Mouse (Mus musculus) G1E (cell line): ENCODE measurements around the gene Xylt1. TPM values are rescaled to one million over a fixed set of nuclear protein-coding genes. Genes with fewer than 3 reads are reported as not detected.

Source experiments
- ATAC-seq: 2 replicates; pipeline ENCODE4 v1.8.0; 2016; ENCODE audit warnings: mild to moderate bottlenecking; ENCODE audit not compliant: insufficient number of reproducible peaks, poor library complexity, low FRiP score, severe bottlenecking; ENCODE audit errors: extremely low read depth
- DNase-seq: peaks from one replicate; pipeline ENCODE4 v3.0.0; 2012; ENCODE audit warnings: low spot score
- H3K27me3 ChIP-seq: 2 replicates; pipeline ENCODE4 v1.6.1; 2012; ENCODE audit warnings: mild to moderate bottlenecking, low read length, inconsistent platforms; ENCODE audit not compliant: insufficient read depth
- H3K36me3 ChIP-seq: replicated peaks from 2 replicates; pipeline ENCODE3; 2012; ENCODE audit warnings: mild to moderate bottlenecking, inconsistent platforms
- H3K4me1 ChIP-seq: 2 replicates; pipeline ENCODE4 v1.6.1; 2012; ENCODE audit warnings: low read depth, low read length, inconsistent platforms, mixed read lengths; ENCODE audit not compliant: insufficient read depth
- H3K4me3 ChIP-seq: 2 replicates; pipeline ENCODE4 v1.5.1; 2012; ENCODE audit warnings: low read depth, mild to moderate bottlenecking, inconsistent platforms, low read length, moderate library complexity, mixed read lengths
- H3K9me3 ChIP-seq: replicated peaks from 2 replicates; pipeline ENCODE4 v1.6.1; 2012; ENCODE audit warnings: inconsistent platforms
- CTCF ChIP-seq: IDR thresholded peaks from 2 replicates; pipeline ENCODE4 v1.5.1; 2012; ENCODE audit warnings: low read depth, low read length, inconsistent platforms, mixed read lengths
- GATA1 ChIP-seq: IDR thresholded peaks from 2 replicates; pipeline ENCODE4 v1.6.1; 2012; ENCODE audit warnings: borderline replicate concordance, low read length, inconsistent platforms, mixed read lengths
- GATA2 ChIP-seq: IDR thresholded peaks from 2 replicates; pipeline ENCODE4 v1.6.1; 2012; ENCODE audit warnings: low read depth, low read length, inconsistent platforms, borderline replicate concordance
- POLR2AphosphoS5 ChIP-seq: IDR thresholded peaks from 2 replicates; pipeline ENCODE4 v1.6.1; 2012; ENCODE audit warnings: low read depth, low read length, inconsistent platforms; ENCODE audit not compliant: insufficient replicate concordance
- TAL1 ChIP-seq: conservative IDR thresholded peaks from 2 replicates; pipeline ENCODE4 v1.6.1; 2012; ENCODE audit warnings: low read depth, low read length, inconsistent platforms, mixed read lengths
- polyA plus RNA-seq: library from polyadenylated mRNA; stranded (reverse); fragments of >175 nt; gene quantifications from 2 replicates; pipeline ENCODE4 v1.2.3, GENCODE M21; 2012
- total RNA-seq, 2 experiments: library from RNA; stranded (forward) in 1 of 2; stranded (reverse) in 1 of 2; fragments of 200-1000 nt in 1 of 2; fragments of >200 nt in 1 of 2; fragmentation: Nextera tagmentation in 1 of 2; gene quantifications; 2 replicates each; pipeline ENCODE4 v1.2.3; 2014 to 2017

Xylt1 gene
- total and polyA plus RNA-seq, 3 experiments, result 0.11 TPM; not detected in 2

DNA sequence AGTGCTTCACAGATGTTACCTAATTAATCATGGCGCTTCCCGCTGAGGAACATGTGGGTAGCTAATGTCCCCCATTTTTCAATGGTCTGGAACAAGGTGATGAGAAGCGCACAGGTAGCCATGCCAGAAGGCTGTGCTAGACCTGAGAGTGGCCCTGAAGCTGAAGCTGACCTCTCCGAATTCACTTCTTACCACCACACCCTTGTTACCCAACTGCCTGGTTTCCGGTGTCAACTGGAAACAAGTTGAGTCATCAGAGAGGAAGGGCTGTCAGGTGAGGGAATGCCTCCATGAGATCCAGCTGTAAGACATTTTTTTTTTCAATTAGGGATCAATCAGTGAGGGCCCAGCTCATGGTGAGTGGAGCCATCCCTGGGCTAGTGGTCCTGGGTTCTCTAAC lies 68.8 kb downstream of the Xylt1 start:
- Histone ChIP-seq H3K27me3 (no peaks in the 10 kb centered on the region), H3K4me3 (no peak overlapping the region), H3K9me3 (peaks cover 62% of the 10 kb centered on the region), H3K4me1 (no peaks in the 10 kb centered on the region), H3K36me3 (no peaks in the 10 kb centered on the region)
- no peak for DNase-seq
- ATAC-seq, result no peak
- TF ChIP-seq CTCF (no peak), POLR2AphosphoS5 (no peak), TAL1 (no peak), GATA1 (no peak), GATA2 (no peak)

DNA sequence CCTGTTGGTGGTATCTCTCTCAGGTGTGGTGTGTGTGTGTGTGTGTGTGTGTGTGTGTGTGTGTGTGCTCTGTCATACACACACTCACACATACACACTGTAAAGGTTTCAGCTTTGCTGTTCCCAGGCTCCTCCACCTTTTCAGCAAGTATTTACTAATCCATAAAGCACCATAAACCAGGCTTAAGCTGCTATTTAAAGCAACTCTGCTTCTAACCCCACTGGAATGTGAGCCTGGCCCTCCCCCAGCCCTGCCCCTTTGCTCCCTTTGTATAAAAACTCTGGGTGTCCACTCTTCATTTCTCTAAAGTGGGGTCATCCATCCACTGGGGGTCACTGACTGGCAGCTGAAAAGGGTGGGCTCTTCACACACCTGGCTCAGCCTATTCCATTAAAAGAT lies 70.4 kb downstream of the Xylt1 start:
- H3K4me3 ChIP-seq, result no peak overlapping the region
- DNase-seq, result no peak
- H3K36me3 ChIP-seq, result no peaks in the 10 kb centered on the region
- no peaks in the 10 kb centered on the region for H3K27me3 ChIP-seq
- H3K4me1 ChIP-seq, result no peaks in the 10 kb centered on the region
- ATAC-seq, result no peak
- TF ChIP-seq GATA2 (no peak), TAL1 (no peak), POLR2AphosphoS5 (no peak), GATA1 (no peak), CTCF (no peak)
- H3K9me3 ChIP-seq, result peaks cover 57% of the 10 kb centered on the region

DNA sequence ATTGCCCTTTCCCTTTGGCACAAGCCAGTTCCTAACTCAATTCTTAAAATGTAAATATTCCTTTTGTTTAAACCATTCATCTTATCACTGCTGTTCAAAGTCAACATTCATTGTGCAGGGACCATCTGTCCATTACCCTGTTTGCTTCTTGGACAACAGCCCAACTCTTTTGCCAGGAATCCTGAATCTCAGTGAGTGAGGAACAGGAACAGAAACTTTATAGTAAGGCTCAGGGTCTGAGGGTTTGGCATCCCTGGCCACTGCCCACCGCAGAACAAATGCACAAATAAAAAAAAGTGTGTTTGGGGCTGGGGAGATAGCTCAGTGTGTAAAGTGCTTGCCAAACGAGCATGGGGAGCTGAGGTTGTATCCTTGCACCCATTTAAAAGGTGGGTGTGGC lies 71.5 kb downstream of the Xylt1 start:
- DNase-seq (no peak), ATAC-seq (no peak)
- no peak for TF ChIP-seq GATA2
- TF ChIP-seq POLR2AphosphoS5, result no peak
- no peak for TF ChIP-seq CTCF
- no peak for TF ChIP-seq TAL1
- TF ChIP-seq GATA1, result no peak
- Histone ChIP-seq H3K27me3 (no peaks in the 10 kb centered on the region), H3K9me3 (peaks cover 56% of the 10 kb centered on the region), H3K4me3 (no peak overlapping the region), H3K4me1 (no peaks in the 10 kb centered on the region), H3K36me3 (no peaks in the 10 kb centered on the region)

GRCm38 (mm10) chr7:117454789-117455548 lies 74.2 kb downstream of the Xylt1 start:
- H3K27me3 ChIP-seq, result no peaks in the 10 kb centered on the region
- no peaks in the 10 kb centered on the region for H3K36me3 ChIP-seq
- peaks cover 50% of the 10 kb centered on the region for H3K9me3 ChIP-seq
- no peaks in the 10 kb centered on the region for H3K4me1 ChIP-seq
- H3K4me3 ChIP-seq, result no peak overlapping the region
- TF ChIP-seq GATA2, result no peak
- TF ChIP-seq POLR2AphosphoS5, result no peak
- no peak for TF ChIP-seq TAL1
- no peak for TF ChIP-seq CTCF
- no peak for TF ChIP-seq GATA1
- DNase-seq, result no peak
- ATAC-seq, result no peak

DNA sequence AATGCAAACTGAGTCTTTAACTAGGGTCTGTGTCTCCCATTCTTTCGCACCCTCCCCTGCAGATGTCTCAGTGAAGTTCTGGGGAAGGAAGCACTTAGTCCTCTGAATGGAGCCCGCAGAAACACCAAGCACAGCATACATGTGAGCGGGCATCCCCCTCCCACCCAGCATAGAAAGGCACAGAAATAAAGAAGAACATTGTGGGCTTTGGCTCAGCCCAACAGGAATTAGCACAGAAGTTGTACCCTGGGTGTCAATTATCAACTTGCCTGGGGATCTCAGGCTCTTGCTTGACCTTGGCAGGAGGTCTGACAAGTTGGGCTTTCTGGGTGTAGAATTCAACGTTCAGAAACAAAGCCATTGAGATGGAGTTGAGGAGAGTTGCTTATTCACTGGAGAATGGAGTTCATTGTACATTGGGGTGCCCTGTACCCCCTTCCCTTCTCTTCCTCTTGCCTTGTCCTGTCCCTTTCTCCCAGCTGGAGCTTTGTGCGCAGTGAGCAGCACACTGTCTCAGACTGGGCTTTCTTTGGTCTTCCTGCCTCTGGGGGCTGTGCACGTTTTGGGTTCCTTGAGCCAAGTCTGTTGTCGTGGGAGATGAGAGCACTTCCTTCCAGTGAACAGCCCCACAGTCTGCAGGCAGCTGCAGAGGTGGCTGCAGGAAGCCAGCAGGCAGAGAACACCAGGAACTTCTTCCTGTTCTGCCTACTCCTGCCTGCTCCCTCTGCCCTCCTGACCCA lies 81.6 kb downstream of the Xylt1 start:
- DNase-seq (no peak), ATAC-seq (no peak)
- TF ChIP-seq GATA1 (no peak), CTCF (no peak), GATA2 (no peak), TAL1 (no peak), POLR2AphosphoS5 (no peak)
- H3K27me3 ChIP-seq, result no peaks in the 10 kb centered on the region
- H3K9me3 ChIP-seq, result peaks cover 62% of the 10 kb centered on the region
- no peaks in the 10 kb centered on the region for H3K36me3 ChIP-seq
- no peak overlapping the region for H3K4me3 ChIP-seq
- H3K4me1 ChIP-seq, result no peaks in the 10 kb centered on the region

DNA sequence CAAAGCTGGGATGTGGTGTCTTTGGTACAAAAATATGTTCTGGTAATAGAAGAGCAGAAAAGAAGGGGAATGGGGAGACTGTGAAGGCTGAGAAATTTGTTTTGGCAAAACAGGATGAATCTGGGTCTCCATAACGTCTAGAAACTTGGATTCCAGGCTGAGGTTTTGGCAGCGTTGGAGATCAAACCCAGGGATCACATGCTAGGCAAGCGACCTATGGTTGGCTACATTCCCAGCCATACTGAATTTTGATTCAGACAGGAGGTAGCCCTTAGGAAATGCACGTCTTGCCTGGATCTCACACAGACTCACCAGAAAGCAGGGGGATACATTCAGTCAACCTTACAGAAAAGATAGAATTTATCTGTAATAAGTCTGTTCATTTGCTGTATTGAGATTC lies 84.2 kb downstream of the Xylt1 start:
- Histone ChIP-seq H3K36me3 (no peaks in the 10 kb centered on the region), H3K27me3 (no peaks in the 10 kb centered on the region), H3K4me1 (no peaks in the 10 kb centered on the region), H3K4me3 (no peak overlapping the region), H3K9me3 (peaks cover 69% of the 10 kb centered on the region)
- DNase-seq (no peak), ATAC-seq (no peak)
- TF ChIP-seq CTCF, result no peak
- TF ChIP-seq GATA2, result no peak
- no peak for TF ChIP-seq TAL1
- no peak for TF ChIP-seq GATA1
- no peak for TF ChIP-seq POLR2AphosphoS5
